Mouse (Mus musculus): ENCODE measurements around the gene Gm2115. TPM values are rescaled to one million over a fixed set of nuclear protein-coding genes. Genes with fewer than 3 reads are reported as not detected.

The Gm2115 gene
- polyA plus RNA-seq, 1 experiment from 2014 or later = 0.25 TPM

DNA sequence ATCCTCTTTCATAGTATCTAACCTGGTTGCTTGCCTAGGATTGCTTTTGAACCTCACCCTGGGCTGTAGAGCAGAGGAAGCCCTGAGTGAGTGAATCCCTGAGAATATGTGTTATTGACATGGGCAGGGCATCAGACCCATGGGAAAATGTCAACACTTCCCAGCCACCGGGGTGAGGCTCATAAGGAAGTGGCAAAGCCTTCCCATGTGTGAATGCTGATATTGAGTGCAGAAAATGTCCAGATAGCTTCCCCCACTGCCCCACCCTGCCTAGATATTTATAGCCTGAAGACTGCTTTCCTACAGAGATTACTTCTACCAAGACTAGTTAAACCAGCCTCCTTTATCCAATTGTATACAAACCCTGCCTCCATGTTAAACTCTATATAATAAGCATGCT is 4.0 kb downstream of the Gm2115 start:
- Histone ChIP-seq H3K4me2 (no peak overlapping the region), H3K9me3 (ENCODE audit: control insufficient read depth, low read length) (no peaks in the 10 kb centered on the region), H3K27me3 (ENCODE audit: control insufficient read depth, insufficient read depth, low read length) (peaks cover 10% of the 10 kb centered on the region), H3K4me1 (ENCODE audit: control insufficient read depth, insufficient read depth, low read length) (peaks cover 3% of the 10 kb centered on the region; the same call in 1 of the 2 replicates), H3K36me3 (ENCODE audit: control insufficient read depth, insufficient read depth, low read length) (no peaks in the 10 kb centered on the region), H3K4me3 (ENCODE audit: low read depth, low read length) (no peak overlapping the region), H3K27ac (ENCODE audit: low read depth, low read length) (no peak overlapping the region), H3K9ac (ENCODE audit: low read length) (no peak overlapping the region)
- 80% methylated on average over 1 of the region's 1 CpGs for WGBS
- ATAC-seq (ENCODE audit: low FRiP score) (no peak), DNase-seq (ENCODE audit: low spot score, missing footprints) (no peak)

DNA sequence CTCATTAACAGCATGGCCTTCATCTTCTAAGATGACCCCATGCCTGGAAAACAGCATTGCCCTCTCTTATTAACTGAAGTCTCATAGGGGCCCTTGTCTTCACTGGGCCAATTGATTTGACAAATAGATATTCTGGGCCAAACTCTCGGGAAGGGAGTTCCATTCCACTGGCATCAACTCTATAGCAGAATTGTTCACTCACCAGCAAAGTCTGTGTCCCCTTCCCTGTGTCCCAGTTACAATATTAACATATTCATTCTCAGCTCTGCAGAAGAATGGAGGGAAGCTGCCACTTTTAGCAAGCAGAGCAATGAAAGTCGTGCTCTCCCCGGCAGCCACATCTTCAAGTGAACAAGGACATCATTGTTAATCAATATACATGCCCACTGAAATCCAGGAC is 5.9 kb downstream of the Gm2115 start:
- 74% methylated on average over 3 of the region's 3 CpGs for WGBS
- no peak for ATAC-seq (ENCODE audit: low FRiP score)

DNA sequence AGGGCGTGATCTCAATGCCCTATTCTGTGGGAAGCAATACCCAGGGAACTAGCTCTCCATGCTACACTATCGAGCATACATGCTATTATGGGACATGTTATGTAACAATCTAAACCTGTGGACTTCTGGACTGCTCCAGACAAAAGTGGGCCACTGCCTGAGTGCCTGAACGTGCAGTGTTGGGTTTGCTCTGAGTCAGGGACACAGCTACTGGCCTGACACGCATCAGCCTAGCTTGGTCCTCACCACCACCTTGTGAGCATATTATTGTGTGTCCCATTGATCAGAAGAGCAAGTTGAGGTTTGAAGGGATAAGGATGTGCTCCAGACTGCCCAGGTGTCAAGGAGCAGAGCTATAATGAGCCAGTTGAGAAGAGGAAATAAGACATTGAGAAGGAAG is 16.2 kb downstream of the Gm2115 start:
- no peak overlapping the region for H3K27ac ChIP-seq (ENCODE audit: low read depth, low read length)
- H3K36me3 ChIP-seq (ENCODE audit: control insufficient read depth, insufficient read depth, low read length) = no peaks in the 10 kb centered on the region
- ATAC-seq (ENCODE audit: low FRiP score) = no peak
- H3K9ac ChIP-seq (ENCODE audit: low read length) = no peak overlapping the region
- no peaks in the 10 kb centered on the region for H3K9me3 ChIP-seq (ENCODE audit: control insufficient read depth, low read length)
- WGBS = 81% methylated on average over 4 of the region's 4 CpGs
- no peak for DNase-seq (ENCODE audit: low spot score, missing footprints)
- H3K4me1 ChIP-seq (ENCODE audit: control insufficient read depth, insufficient read depth, low read length) = no peaks in the 10 kb centered on the region
- H3K27me3 ChIP-seq (ENCODE audit: control insufficient read depth, insufficient read depth, low read length) = no peaks in the 10 kb centered on the region
- H3K4me2 ChIP-seq = no peak overlapping the region
- H3K4me3 ChIP-seq (ENCODE audit: low read depth, low read length) = no peak overlapping the region

More for the DNA sequence above, 5.9 kb downstream of the Gm2115 start:
- Histone ChIP-seq H3K4me2 (no peak overlapping the region), H3K4me1 (ENCODE audit: control insufficient read depth, insufficient read depth, low read length) (no peaks in the 10 kb centered on the region), H3K9ac (ENCODE audit: low read length) (no peak overlapping the region), H3K9me3 (ENCODE audit: control insufficient read depth, low read length) (no peaks in the 10 kb centered on the region), H3K27ac (ENCODE audit: low read depth, low read length) (no peak overlapping the region), H3K4me3 (ENCODE audit: low read depth, low read length) (no peak overlapping the region), H3K36me3 (ENCODE audit: control insufficient read depth, insufficient read depth, low read length) (no peaks in the 10 kb centered on the region), H3K27me3 (ENCODE audit: control insufficient read depth, insufficient read depth, low read length) (peaks cover 3% of the 10 kb centered on the region; the same call in 1 of the 2 replicates)
- DNase-seq (ENCODE audit: low spot score, missing footprints) = no peak

DNA sequence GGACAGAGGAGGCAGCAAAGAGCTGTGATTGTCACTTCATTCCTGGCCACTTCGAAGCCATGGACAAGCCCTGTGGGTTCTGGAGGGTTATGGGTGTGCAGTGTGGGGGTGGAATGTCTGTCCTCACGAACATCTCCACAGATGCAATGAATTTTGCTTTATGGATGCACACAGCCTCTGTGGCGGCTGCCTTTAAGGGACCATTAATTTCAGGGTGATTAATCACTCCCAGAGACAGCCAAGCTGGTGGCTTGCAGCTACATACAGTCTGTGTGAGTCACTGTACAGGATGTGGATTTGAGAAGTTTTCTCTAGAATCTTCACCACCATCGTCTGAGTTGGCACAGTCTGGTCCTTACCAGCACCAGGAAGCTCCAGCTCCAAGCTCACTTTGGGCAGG is 17.9 kb downstream of the Gm2115 start:
- WGBS = 82% methylated on average over 4 of the region's 4 CpGs
- Histone ChIP-seq H3K27me3 (ENCODE audit: control insufficient read depth, insufficient read depth, low read length) (no peaks in the 10 kb centered on the region), H3K9me3 (ENCODE audit: control insufficient read depth, low read length) (no peaks in the 10 kb centered on the region), H3K4me2 (no peak overlapping the region), H3K4me1 (ENCODE audit: control insufficient read depth, insufficient read depth, low read length) (no peaks in the 10 kb centered on the region), H3K27ac (ENCODE audit: low read depth, low read length) (no peak overlapping the region), H3K36me3 (ENCODE audit: control insufficient read depth, insufficient read depth, low read length) (no peaks in the 10 kb centered on the region), H3K9ac (ENCODE audit: low read length) (no peak overlapping the region), H3K4me3 (ENCODE audit: low read depth, low read length) (no peak overlapping the region)
- DNase-seq (ENCODE audit: low spot score, missing footprints) (peak; percentile 78), ATAC-seq (ENCODE audit: low FRiP score) (no peak)

DNA sequence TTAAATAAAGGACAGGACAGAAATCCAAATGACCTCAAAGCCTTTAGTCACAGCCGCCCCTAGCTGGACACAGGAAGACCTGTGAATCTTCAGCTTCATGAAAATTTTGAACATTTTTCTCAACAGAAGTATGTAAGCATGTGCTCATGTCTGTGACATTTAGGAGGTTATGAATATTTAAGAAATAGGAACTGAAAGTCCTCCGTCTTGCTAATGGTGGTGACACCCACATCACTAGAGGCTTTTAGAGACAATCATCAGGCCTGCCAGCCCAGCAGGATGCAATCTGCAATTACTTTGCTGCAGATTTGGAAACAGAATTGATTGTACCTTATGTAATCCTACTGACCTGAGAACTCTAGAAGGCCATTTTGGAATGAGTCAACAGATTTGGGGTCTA is 22.7 kb downstream of the Gm2115 start:
- ATAC-seq (ENCODE audit: low FRiP score) (no peak), DNase-seq (ENCODE audit: low spot score, missing footprints) (no peak)
- Histone ChIP-seq H3K4me3 (ENCODE audit: low read depth, low read length) (no peak overlapping the region), H3K4me2 (no peak overlapping the region), H3K9ac (ENCODE audit: low read length) (no peak overlapping the region), H3K27me3 (ENCODE audit: control insufficient read depth, insufficient read depth, low read length) (no peaks in the 10 kb centered on the region), H3K27ac (ENCODE audit: low read depth, low read length) (no peak overlapping the region), H3K36me3 (ENCODE audit: control insufficient read depth, insufficient read depth, low read length) (no peaks in the 10 kb centered on the region), H3K9me3 (ENCODE audit: control insufficient read depth, low read length) (no peaks in the 10 kb centered on the region), H3K4me1 (ENCODE audit: control insufficient read depth, insufficient read depth, low read length) (no peaks in the 10 kb centered on the region)
- 88% methylated on average over 2 of the region's 2 CpGs for WGBS

DNA sequence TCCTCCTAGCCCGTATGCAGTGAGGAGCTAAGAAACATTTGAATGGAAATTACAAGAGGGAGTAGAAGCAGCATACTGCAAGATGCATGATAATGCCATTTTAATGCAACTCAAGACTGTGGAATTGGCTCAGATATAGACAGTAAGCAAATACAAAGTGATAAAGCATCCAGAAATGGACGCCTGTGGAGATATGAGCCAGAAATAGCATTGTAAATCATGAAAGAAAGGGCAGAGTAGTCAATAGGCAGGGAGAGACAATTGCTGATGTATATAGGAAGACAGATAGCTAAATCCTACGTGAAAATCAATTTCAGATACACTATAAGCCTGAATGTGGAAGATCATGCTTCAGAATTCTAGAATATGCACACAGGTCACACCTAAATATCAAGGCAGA is 26.5 kb downstream of the Gm2115 start:
- Histone ChIP-seq H3K27me3 (ENCODE audit: control insufficient read depth, insufficient read depth, low read length) (no peaks in the 10 kb centered on the region), H3K36me3 (ENCODE audit: control insufficient read depth, insufficient read depth, low read length) (no peaks in the 10 kb centered on the region), H3K4me2 (no peak overlapping the region), H3K4me3 (ENCODE audit: low read depth, low read length) (no peak overlapping the region), H3K9ac (ENCODE audit: low read length) (no peak overlapping the region), H3K27ac (ENCODE audit: low read depth, low read length) (no peak overlapping the region), H3K9me3 (ENCODE audit: control insufficient read depth, low read length) (no peaks in the 10 kb centered on the region), H3K4me1 (ENCODE audit: control insufficient read depth, insufficient read depth, low read length) (no peaks in the 10 kb centered on the region)
- WGBS = 80% methylated on average over 3 of the region's 3 CpGs
- no peak for ATAC-seq (ENCODE audit: low FRiP score)
- no peak for DNase-seq (ENCODE audit: low spot score, missing footprints)

DNA sequence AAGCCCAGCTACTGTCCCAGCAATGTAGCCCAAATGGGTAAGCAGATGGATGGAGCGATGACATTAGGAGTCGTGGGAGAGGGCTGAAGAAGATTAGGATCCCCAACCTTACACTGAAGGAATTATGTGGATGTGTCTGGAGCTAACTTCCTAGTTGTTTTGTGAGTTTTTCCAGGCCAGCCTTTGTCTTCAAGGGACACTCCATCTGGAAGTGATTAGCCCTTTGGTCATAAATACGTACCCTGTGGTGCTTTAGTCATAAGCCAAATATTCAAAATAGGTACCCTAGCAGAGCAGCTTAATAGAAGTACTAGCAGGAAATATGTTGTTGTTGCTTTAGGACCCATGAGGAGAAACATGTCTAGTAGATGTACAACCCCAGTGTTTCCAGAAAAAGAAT is 28.6 kb downstream of the Gm2115 start:
- Histone ChIP-seq H3K4me2 (no peak overlapping the region), H3K4me1 (ENCODE audit: control insufficient read depth, insufficient read depth, low read length) (no peaks in the 10 kb centered on the region), H3K4me3 (ENCODE audit: low read depth, low read length) (no peak overlapping the region), H3K27me3 (ENCODE audit: control insufficient read depth, insufficient read depth, low read length) (no peaks in the 10 kb centered on the region), H3K27ac (ENCODE audit: low read depth, low read length) (no peak overlapping the region), H3K9ac (ENCODE audit: low read length) (no peak overlapping the region), H3K9me3 (ENCODE audit: control insufficient read depth, low read length) (no peaks in the 10 kb centered on the region), H3K36me3 (ENCODE audit: control insufficient read depth, insufficient read depth, low read length) (no peaks in the 10 kb centered on the region)
- no peak for ATAC-seq (ENCODE audit: low FRiP score)
- no peak for DNase-seq (ENCODE audit: low spot score, missing footprints)
- WGBS = 71% methylated on average over 3 of the region's 3 CpGs

DNA sequence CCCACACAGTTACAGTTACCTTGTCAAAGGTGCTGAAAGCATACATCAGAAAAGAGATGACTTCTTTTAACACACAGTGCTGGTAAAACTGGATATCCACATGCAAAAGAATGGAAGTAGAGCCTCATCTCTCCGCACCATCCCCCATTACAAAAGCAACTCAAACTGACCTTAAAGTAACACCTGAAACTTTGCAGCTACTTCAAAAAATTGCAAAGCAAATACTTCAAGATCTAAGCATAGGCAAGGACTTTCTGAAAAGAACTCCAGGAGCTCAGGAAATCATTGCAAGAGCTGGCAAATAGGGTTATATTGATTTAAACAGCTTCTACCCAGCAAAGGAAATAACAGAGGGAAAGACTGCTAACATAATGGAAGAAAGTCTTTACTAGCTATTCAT is 31.7 kb downstream of the Gm2115 start:
- ATAC-seq (ENCODE audit: low FRiP score) (no peak), DNase-seq (ENCODE audit: low spot score, missing footprints) (no peak)
- 93% methylated on average over 1 of the region's 1 CpGs for WGBS
- H3K9me3 ChIP-seq (ENCODE audit: control insufficient read depth, low read length) = no peaks in the 10 kb centered on the region
- no peak overlapping the region for H3K9ac ChIP-seq (ENCODE audit: low read length)
- no peak overlapping the region for H3K27ac ChIP-seq (ENCODE audit: low read depth, low read length)
- H3K4me3 ChIP-seq (ENCODE audit: low read depth, low read length) = no peak overlapping the region
- no peak overlapping the region for H3K4me2 ChIP-seq
- H3K36me3 ChIP-seq (ENCODE audit: control insufficient read depth, insufficient read depth, low read length) = no peaks in the 10 kb centered on the region
- no peaks in the 10 kb centered on the region for H3K4me1 ChIP-seq (ENCODE audit: control insufficient read depth, insufficient read depth, low read length)
- H3K27me3 ChIP-seq (ENCODE audit: control insufficient read depth, insufficient read depth, low read length) = no peaks in the 10 kb centered on the region

DNA sequence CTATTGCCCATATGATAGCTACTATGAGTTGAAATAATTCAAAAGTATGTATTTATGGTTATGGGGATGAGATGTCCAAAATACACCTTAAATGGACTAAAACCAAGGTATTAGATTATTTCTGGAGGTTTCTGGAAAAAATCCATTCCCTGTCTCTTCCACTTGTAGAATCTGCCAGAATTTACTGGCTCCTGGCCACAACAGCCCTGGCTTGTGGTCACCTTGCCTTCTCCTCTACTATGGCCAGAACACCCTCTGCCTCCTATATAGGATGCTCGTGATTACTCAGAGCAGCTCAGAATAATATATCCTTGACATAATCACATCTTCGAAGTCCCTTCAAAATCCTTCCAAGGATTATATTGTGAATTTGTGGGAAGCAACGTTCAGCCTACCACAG is 35.5 kb downstream of the Gm2115 start:
- ATAC-seq (ENCODE audit: low FRiP score) (no peak), DNase-seq (ENCODE audit: low spot score, missing footprints) (no peak)
- Histone ChIP-seq H3K9ac (ENCODE audit: low read length) (no peak overlapping the region), H3K4me1 (ENCODE audit: control insufficient read depth, insufficient read depth, low read length) (no peaks in the 10 kb centered on the region), H3K27ac (ENCODE audit: low read depth, low read length) (no peak overlapping the region), H3K27me3 (ENCODE audit: control insufficient read depth, insufficient read depth, low read length) (no peaks in the 10 kb centered on the region), H3K9me3 (ENCODE audit: control insufficient read depth, low read length) (no peaks in the 10 kb centered on the region), H3K4me3 (ENCODE audit: low read depth, low read length) (no peak overlapping the region), H3K4me2 (no peak overlapping the region), H3K36me3 (ENCODE audit: control insufficient read depth, insufficient read depth, low read length) (no peaks in the 10 kb centered on the region)
- 85% methylated on average over 3 of the region's 3 CpGs for WGBS

DNA sequence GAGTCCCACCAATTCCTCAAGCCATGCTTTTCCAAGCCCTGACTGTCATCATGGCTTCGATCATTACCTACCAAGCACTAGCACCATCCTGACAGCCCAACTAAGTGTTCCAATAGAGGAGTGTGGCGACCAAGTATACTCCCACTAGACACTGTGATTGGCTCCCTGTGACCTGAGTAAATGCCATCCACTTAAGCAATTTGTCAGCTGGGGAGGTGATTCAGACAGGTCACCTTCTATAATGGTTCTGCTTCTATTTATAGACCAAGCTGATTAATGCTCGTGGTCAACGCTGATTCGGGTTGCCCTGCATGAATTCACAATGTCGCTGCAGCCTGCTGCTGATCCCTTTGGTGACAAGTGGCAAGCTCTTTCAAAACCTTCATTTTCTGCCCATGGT is 37.4 kb downstream of the Gm2115 start:
- H3K4me1 ChIP-seq (ENCODE audit: control insufficient read depth, insufficient read depth, low read length) = no peaks in the 10 kb centered on the region
- ATAC-seq (ENCODE audit: low FRiP score) (no peak), DNase-seq (ENCODE audit: low spot score, missing footprints) (no peak)
- H3K27me3 ChIP-seq (ENCODE audit: control insufficient read depth, insufficient read depth, low read length) = no peaks in the 10 kb centered on the region
- H3K9me3 ChIP-seq (ENCODE audit: control insufficient read depth, low read length) = no peaks in the 10 kb centered on the region
- H3K9ac ChIP-seq (ENCODE audit: low read length) = no peak overlapping the region
- WGBS = 82% methylated on average over 6 of the region's 6 CpGs
- no peak overlapping the region for H3K27ac ChIP-seq (ENCODE audit: low read depth, low read length)
- no peak overlapping the region for H3K4me2 ChIP-seq
- no peak overlapping the region for H3K4me3 ChIP-seq (ENCODE audit: low read depth, low read length)
- H3K36me3 ChIP-seq (ENCODE audit: control insufficient read depth, insufficient read depth, low read length) = no peaks in the 10 kb centered on the region
